Mouse (Mus musculus) hindlimb bud, embryonic 11.5 days (tissue): ENCODE data around the gene Gcn1l1.
"Not testable (repeated sequence)": the region's sequence is repeated elsewhere in the genome, so short reads cannot be mapped to it uniquely, and the experiment has no call there.

Experiments
- DNase-seq: peaks from one replicate; pipeline ENCODE4 v3.0.0-alpha.2; 2012; ENCODE audit warnings: low read depth, low spot score; ENCODE audit errors: extremely low spot score

The Gcn1l1 gene

DNA sequence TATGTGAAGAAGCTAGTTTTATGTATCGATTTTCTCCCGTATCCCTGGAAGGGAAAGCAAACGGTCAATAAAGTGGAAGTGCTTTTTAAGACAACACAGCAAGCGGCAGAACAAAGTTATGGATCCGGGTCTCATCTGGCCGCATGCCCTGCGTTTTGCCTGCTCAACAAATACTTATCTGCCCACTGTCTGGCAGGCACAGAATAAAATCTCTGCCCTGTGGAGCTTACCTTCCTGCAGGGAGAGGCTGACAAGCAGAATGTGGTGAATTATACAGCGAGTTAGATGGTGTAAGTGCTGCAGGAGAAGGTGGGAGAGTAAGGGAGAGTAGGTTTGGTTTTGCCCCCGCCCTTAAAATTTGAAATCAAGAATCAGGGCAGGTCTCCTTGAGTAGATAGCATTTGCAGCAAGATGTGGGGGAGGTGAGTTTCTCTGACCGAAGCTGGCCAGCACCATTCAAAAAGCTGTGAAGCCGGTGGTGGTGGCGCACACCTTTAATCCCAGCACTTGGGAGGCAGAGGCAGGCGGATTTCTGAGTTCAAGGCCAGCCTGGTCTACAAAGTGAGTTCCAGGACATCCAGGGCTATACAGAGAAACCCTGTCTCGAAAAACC is 6.8 kb upstream of the Gcn1l1 start:
- DNase-seq, result no peak

DNA sequence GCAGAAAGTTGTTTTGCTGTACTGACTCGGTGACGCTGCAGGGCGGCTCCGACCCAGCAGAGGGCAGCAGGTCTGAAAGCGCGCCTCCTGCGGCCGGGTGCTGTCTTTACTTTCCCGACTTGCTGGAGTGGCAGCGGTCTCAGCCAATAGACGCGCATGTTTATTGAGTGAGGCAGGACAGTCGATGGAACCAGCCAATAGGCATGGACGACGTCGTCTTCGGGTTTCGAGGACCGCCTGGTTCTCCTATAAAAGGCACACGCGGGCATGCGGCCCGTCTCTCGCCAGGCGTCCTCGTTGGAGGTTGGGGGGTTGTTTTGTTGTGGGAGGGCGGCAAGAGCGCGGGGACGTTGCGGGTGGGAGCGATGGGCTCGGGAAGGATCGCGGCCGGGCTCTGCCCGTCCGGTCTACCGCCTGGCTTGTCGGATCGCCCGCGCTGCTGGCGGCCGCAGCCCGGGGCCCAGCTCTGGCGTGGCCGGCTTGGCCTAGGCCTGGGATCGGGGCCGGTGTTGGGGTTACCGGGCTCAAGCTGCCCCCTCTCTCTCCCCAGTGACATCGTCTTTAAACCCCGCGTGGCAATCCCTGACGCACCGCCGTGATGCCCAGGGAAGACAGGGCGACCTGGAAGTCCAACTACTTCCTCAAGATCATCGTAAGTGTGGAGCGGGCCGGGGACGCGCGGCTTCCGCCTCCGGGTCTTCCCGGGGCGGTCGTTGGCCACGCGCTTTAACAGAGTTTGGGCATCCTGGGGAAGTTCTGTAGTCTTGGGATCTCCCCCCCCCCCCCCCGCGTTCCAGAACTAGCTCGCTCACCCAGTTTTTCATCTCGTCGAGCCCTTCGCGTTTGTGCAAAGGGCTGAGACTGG is 5.6 kb upstream of the Gcn1l1 start, which contains the start of gene Rplp0:
Gene Rplp0, plus strand, starts transcription at position 231 of the 865 bp plus-strand sequence.
- peak; percentile 90 for DNase-seq

DNA sequence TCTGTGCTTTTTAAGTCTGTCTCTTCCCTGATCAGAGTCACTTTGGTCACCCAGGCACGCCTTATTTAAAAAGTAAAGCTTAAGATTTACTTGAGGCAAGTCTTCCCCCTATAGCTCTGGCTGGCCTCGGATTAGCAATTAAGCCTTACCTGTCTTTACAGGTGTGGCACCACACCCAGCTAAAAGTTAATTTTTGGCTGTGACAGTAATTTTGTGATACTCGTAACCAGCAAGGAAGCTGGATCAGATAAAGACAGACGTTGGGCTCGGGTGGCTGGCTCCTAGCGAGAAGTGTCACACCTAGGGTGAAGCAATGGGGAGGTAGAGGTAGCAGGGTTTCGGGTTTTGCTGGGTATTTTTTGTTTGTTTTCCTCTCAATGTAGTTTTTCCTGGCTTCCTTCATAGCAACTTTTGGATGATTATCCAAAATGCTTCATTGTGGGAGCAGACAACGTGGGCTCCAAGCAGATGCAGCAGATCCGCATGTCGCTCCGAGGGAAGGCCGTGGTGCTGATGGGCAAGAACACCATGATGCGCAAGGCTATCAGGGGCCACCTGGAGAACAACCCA is 4.6 kb upstream of the Gcn1l1 start:
- no peak for DNase-seq

- no peak for DNase-seq
Observed at GRCm38 (mm10) chr5:115563771-115564585, 1.1 kb upstream of the Gcn1l1 start.

GRCm38 (mm10) chr5:115565403-115565802 is 349 bp downstream of the Gcn1l1 start:
- DNase-seq, result no peak

DNA sequence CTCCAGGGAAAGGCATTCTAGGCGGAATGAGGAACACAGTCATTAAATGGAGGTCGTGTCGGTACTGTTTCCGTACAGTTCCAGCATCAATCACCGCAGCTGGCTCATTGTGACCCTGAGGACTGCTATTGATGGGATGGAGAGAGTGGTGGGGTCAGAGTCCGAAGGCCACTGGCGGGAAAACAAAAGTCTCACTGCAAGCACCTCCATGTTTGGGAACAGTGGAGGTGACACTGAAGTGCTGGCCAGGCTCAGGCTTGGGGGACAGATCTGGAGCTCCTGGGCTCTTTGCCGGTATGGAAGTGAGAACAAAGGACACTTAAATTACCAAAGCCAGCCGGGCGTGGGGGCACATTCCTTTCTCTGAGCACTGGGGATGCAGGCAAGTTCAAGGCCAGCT is 3.6 kb downstream of the Gcn1l1 start:
- no peak for DNase-seq

DNA sequence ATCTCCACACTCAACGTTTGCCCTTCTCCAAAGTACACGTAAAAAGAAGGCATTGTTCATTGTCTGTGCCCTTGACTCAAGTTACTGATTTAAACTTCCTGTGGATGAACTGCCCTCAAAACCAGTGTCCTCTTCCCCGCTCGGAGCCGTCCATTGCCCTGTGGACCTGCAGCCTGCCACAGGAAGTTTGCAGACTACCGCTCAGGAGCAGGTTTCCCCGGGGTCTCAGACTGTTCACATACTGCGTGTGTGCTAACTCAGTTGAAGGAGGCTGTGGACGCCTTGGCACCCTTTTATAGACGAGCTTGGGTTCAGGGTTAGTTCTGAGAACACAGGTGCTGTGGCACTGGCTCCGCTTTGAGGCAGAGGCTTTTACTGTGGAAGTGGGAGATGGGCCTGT is 4.3 kb downstream of the Gcn1l1 start:
- DNase-seq, result no peak

DNA sequence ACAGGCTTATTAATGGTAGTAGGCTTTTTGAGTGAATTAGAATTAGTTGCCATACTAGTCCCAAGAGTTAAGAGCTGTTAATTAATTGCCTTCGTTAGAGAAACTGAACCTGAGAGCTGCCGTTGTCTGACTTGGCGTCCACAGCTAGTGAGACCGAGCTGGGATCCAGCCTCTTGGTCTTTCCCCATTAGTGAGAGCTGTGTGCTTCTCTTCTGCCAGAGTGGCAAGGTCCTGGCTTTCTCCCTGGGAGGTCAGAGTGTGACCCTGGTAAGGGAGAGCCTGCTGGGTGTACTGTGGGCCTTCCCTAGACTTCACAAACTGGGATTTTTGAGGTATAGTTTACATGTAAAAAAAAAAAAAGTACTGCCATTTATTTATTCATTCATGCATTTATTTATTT is 4.7 kb downstream of the Gcn1l1 start:
- DNase-seq, result no peak

GRCm38 (mm10) chr5:115571086-115571485 is 6.0 kb downstream of the Gcn1l1 start:
- no peak for DNase-seq

DNA sequence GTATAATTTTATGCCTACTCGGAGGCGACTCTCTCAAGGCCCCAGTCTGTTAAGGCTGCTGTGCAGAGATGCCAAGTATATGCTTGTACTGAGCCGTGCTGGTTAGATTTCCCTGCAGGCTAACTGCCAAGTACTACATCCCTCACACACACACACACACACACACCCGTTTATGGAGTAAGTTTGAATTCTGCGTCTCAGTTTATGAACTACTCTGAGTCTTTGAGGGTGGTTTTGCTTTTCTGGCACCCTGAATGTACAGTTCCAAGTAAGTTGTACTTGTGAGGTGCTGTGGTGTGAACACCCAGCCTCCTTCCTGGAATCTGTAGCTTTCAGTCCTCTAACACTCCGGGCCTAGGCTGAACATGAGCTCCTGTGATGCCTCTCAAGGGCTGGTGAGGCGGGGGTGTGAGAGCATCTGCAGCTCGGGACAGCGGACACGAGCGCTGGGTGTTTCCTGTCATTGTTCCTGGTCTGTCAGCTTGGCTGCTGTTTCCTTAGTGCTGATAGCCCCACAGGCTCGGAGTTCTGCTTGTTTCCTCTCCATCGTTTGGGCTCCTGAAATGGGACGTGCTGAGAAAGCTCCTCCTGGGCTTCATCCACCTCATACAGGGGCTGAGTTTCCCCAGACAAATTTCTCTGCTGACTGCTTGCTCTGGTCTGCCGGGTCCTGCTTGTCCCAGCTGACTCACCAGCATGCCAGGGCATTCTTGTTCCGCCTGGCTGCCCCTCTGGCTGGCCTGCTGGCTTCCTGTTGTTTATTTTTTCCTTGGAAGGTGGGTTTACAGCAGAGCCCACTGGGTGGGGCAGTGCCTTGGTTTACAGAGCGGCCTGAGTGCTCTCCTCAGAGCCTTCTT is 7.9 kb downstream of the Gcn1l1 start:
- no peak for DNase-seq

DNA sequence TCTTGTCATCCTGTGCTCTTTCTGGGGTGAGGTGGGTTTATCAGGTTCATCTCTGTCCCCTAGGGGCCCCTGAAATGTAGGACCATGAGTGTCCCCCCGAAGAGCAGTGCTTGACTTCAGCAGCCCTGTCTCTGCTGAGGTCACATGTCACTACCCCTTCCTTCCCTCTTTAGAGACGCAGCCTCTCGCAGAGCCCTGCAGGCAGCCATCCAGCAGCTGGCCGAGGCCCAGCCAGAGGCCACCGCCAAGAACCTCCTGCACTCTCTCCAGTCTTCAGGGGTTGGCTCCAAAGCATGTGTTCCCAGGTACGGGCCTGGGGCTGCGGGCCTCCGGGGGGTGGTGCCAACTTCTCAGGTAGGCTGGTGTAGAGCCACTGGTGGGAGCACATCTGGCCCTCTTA is 9.9 kb downstream of the Gcn1l1 start:
- no peak for DNase-seq

DNA sequence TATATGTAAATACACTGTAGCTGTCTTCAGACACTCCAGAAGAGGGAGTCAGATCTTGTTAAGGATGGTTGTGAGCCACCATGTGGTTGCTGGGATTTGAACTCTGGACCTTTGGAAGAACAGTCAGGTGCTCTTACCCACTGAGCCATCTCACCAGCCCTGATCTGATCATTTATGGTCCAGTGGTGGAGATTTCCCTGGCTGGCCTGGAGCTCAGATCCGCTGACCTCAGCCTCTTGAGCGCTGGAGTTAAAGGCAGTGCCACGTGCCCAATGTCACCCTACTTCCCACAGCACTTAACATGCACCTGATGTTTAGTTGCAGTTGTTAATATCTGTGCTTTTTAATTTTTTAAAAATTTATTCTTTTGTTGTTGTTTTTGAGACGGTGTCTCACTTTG is 12.6 kb downstream of the Gcn1l1 start:
- not testable (repeated sequence) for DNase-seq

DNA sequence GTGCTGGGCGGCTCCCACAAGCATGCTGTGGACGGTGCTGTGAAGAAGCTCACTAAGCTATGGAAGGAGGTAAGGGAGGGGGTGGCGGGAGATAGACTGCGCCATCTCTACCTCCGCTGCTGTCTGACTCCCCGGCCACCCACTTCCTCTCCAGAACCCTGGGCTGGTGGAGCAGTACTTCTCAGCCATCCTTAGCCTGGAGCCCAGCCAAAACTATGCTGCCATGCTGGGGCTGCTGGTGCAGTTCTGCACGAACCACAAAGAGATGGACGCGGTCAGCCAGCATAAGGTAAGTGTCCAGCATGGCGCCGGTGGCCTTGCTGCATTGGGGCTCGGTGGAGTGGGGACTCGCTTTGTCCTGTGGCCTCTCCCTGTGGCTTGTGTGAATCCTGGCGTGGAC is 13.9 kb downstream of the Gcn1l1 start:
- DNase-seq, result no peak

- DNase-seq, result no peak
Observed at GRCm38 (mm10) chr5:115579363-115579762, 14.3 kb downstream of the Gcn1l1 start.

GRCm38 (mm10) chr5:115580229-115581001 is 15.4 kb downstream of the Gcn1l1 start:
- DNase-seq, result no peak

GRCm38 (mm10) chr5:115581662-115582061 is 16.6 kb downstream of the Gcn1l1 start:
- DNase-seq, result no peak

DNA sequence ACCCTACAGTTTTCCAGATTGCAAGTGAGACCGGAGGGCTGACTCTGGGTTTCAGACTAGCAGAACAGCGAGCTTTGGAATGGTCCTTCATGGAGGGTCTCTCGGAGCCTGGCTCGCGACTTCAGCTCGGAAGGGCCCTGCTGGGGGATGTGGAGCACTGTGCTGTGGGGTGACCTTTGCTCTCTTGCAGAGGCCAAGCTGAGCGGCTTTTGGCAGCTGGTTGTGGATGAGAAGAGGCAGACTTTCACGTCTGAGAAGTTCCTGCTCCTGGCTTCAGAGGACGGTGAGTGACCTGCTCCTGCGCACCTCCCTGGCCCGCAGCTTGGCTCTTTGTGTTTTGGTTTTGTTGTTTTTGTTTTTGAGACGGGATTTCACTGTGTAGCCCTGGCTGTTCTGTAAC is 20.6 kb downstream of the Gcn1l1 start:
- no peak for DNase-seq

GRCm38 (mm10) chr5:115586166-115586565 is 21.1 kb downstream of the Gcn1l1 start:
- no peak for DNase-seq

- DNase-seq, result no peak
Observed at GRCm38 (mm10) chr5:115586780-115587179, 21.7 kb downstream of the Gcn1l1 start.

GRCm38 (mm10) chr5:115591028-115591427 is 26.0 kb downstream of the Gcn1l1 start:
- DNase-seq, result no peak
